Mouse (Mus musculus) erythroblast, embryonic 14.5 days (primary cell): ENCODE measurements around the gene Cd9. TPM values are rescaled to one million over a fixed set of nuclear protein-coding genes. Genes with fewer than 3 reads are reported as not detected.

Experiments
- H3K27me3 ChIP-seq: 2 replicates; pipeline ENCODE4 v1.6.1; 2012; ENCODE audit warnings: inconsistent platforms; ENCODE audit not compliant: control insufficient read depth
- H3K36me3 ChIP-seq: 2 replicates; pipeline ENCODE4 v1.6.1; 2012; ENCODE audit warnings: mild to moderate bottlenecking, inconsistent platforms; ENCODE audit not compliant: control insufficient read depth
- H3K4me1 ChIP-seq: 2 replicates; pipeline ENCODE4 v1.6.1; 2012; ENCODE audit warnings: inconsistent platforms; ENCODE audit not compliant: control insufficient read depth
- H3K4me3 ChIP-seq: replicated peaks from 2 replicates; pipeline ENCODE3; 2012; ENCODE audit warnings: moderate library complexity, mild to moderate bottlenecking, inconsistent platforms
- H3K9me3 ChIP-seq: 2 replicates; pipeline ENCODE4 v1.6.1; 2012; ENCODE audit warnings: low read length, inconsistent platforms, mixed read lengths; ENCODE audit not compliant: control insufficient read depth
- GATA1 ChIP-seq: IDR thresholded peaks from 2 replicates; pipeline ENCODE4 v1.6.1; 2012; ENCODE audit warnings: low read length, inconsistent platforms, mixed read lengths
- TAL1 ChIP-seq: IDR thresholded peaks from 3 replicates; pipeline ENCODE4 v1.6.1; 2012; ENCODE audit warnings: low read length, inconsistent platforms, mixed read lengths
- polyA plus RNA-seq: library from polyadenylated mRNA; stranded (reverse); fragments of >175 nt; gene quantifications from 2 replicates; pipeline ENCODE4 v1.2.3, GENCODE M21; 2012

Gene Cd9
- polyA plus RNA-seq, 1 experiment: not detected

DNA sequence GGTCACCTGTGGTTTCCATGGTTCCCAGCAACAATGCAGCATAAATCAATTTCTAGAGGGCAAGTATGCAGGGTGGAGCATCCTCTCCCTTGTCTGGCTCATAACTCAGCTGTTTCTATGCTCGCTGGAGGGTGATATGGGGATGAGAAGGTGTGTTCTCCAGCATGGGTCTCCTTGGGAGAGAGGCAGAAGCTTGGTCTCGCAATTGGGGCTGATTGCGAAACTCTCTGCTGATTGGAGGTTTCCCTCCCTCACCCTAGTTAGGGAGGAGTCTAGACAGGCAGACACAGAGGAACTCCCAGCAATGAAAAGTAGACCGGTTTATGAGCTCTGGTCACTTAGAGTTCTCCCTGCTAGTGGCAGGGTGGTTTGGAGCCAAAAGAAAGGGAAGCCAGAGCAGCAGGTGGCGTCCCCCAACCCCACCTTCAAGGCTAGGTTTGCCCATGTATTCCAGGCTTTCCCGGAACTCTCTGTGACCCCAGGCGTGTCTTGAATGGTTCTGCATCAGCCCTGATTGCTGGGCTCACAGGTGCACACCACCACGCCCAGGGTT is 83.5 kb downstream of the Cd9 start:
- H3K9me3 ChIP-seq: peaks cover 2% of the 10 kb centered on the region; the same call in 1 of the 2 replicates

DNA sequence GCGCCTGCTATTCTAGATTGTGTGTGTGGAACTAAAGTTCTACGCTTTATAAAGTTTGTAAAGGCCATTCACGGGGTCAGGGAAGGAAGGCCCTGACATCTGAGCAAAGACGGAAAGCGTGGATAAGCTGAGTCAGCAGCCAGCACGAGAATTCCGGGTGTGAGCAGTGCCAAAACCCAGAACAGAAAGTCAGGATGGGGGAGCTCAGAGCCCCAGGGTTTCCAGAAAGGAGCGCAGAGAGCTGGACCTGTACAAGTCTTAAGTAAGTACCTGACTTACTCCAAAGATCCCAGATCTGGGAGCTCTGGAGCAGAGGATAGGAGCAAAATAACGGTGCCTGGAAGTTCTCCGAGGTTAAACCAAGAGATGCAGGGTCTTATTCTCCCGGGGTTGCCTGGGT is 84.0 kb downstream of the Cd9 start:
- TF ChIP-seq TAL1: no peak
- TF ChIP-seq GATA1: no peak
- Histone ChIP-seq H3K27me3 (no peaks in the 10 kb centered on the region), H3K36me3 (no peaks in the 10 kb centered on the region), H3K9me3 (peaks cover 2% of the 10 kb centered on the region; the same call in 1 of the 2 replicates), H3K4me1 (no peaks in the 10 kb centered on the region), H3K4me3 (no peak overlapping the region)

More for the DNA sequence above, 83.5 kb downstream of the Cd9 start:
- H3K36me3 ChIP-seq: no peaks in the 10 kb centered on the region
- TF ChIP-seq TAL1: no peak
- no peak for TF ChIP-seq GATA1
- no peaks in the 10 kb centered on the region for H3K27me3 ChIP-seq
- H3K4me3 ChIP-seq: no peak overlapping the region
- H3K4me1 ChIP-seq: no peaks in the 10 kb centered on the region

Other genes with a start within 250 kb of the Cd9 start
- gene Tuba3a, start 208.7 kb downstream of the Cd9 start, polyA plus RNA-seq: not detected in 2 replicates
- gene Ltbr, start 180.9 kb downstream of the Cd9 start, polyA plus RNA-seq: 0.20 and 0.26 TPM in 2 replicates
- gene Scnn1a, start 174.1 kb downstream of the Cd9 start, polyA plus RNA-seq: 0.01 TPM in 1 of 2 replicates, not detected in the other
- 0.70 and 0.78 TPM in 2 replicates for gene Tnfrsf1a, start 145.4 kb downstream of the Cd9 start, polyA plus RNA-seq
- not detected in 2 replicates for gene Plekhg6, start 114.0 kb downstream of the Cd9 start, polyA plus RNA-seq
- gene Vwf, start 52.0 kb upstream of the Cd9 start, polyA plus RNA-seq: 0.35 and 0.67 TPM in 2 replicates
- 0.44 and 1.4 TPM in 2 replicates for gene Ano2, start 195.6 kb upstream of the Cd9 start, polyA plus RNA-seq